Mouse (Mus musculus): ENCODE data around the gene Tmem151a. TPM values are rescaled to one million over a fixed set of nuclear protein-coding genes. Genes with fewer than 3 reads are reported as not detected.
"Not testable (repeated sequence)": the region's sequence is repeated elsewhere in the genome, so short reads cannot be mapped to it uniquely, and the experiment has no call there.

Tmem151a gene
- polyA plus RNA-seq, 1 experiment, result 10.1 TPM

DNA sequence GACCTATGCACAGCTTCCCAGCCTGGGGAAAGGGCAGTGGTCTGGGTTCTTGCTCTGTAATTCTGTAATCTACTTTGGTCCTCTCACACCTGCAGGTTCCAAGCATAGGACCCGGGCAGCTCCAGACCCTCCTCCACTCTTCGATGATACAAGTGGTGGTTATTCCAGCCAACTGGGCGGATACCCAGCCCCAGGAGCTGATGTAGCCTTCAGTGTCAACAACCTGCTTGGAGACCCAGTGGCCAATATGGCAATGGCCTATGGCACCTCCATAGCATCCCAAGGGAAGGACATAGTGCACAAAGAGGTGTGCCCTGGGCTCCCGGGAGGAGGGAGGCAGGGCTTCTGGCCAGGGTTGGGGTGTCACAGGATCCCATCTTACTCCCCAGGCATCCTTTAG lies 4.0 kb upstream of the Tmem151a start:
- H3K36me3 ChIP-seq (ENCODE audit: control insufficient read depth, insufficient read depth), result no peaks in the 10 kb centered on the region
- H3ac ChIP-seq (ENCODE audit: control insufficient read depth, insufficient read length), result peak overlapping the region; percentile 44
- H3K27me3 ChIP-seq (ENCODE audit: control insufficient read depth, insufficient read depth, insufficient read length), result no peaks in the 10 kb centered on the region
- H3K4me2 ChIP-seq (ENCODE audit: low read depth), result peak overlapping the region; percentile 73
- no peak for TF ChIP-seq POLR2A (IDR thresholded peaks at IDR 0.05; ENCODE audit: insufficient read length, low read depth)
- no peak for TF ChIP-seq TCF12 (IDR thresholded peaks at IDR 0.05; ENCODE audit: insufficient read depth, poor library complexity, severe bottlenecking)
- no peak for TF ChIP-seq USF1 (IDR thresholded peaks at IDR 0.05; ENCODE audit: low read depth)
- no peak for TF ChIP-seq REST (IDR thresholded peaks at IDR 0.05; ENCODE audit: insufficient read depth, insufficient read length)
- TF ChIP-seq MYOD1 (IDR thresholded peaks at IDR 0.05; ENCODE audit: control insufficient read depth in 1 of 3, insufficient read length in 2 of 3, low read depth in 2 of 3), result no peak
- TF ChIP-seq E2F4 (IDR thresholded peaks at IDR 0.05; ENCODE audit: insufficient read depth), result no peak
- no peak for TF ChIP-seq CEBPB (IDR thresholded peaks at IDR 0.05; ENCODE audit: insufficient read depth, poor library complexity, severe bottlenecking)
- TF ChIP-seq SRF (IDR thresholded peaks at IDR 0.05; ENCODE audit: control insufficient read depth, insufficient read length, low read depth), result no peak
- TF ChIP-seq MYOG (IDR thresholded peaks at IDR 0.05; ENCODE audit: control insufficient read depth in 1 of 3, insufficient read depth in 1 of 3, insufficient read length in 2 of 3, low read depth in 2 of 3), result no peak
- no peak for TF ChIP-seq POLR2AphosphoS2 (IDR thresholded peaks at IDR 0.05; ENCODE audit: insufficient read length, low read depth)
- no peak for TF ChIP-seq MAX (IDR thresholded peaks at IDR 0.05; ENCODE audit: low read depth)
- TF ChIP-seq TCF3 (IDR thresholded peaks at IDR 0.05; ENCODE audit: insufficient read length, low read depth), result no peak
- no peaks in the 10 kb centered on the region for H3K79me2 ChIP-seq (ENCODE audit: control insufficient read depth, insufficient read depth)
- peak overlapping the region; percentile 60 for H3K4me3 ChIP-seq

DNA sequence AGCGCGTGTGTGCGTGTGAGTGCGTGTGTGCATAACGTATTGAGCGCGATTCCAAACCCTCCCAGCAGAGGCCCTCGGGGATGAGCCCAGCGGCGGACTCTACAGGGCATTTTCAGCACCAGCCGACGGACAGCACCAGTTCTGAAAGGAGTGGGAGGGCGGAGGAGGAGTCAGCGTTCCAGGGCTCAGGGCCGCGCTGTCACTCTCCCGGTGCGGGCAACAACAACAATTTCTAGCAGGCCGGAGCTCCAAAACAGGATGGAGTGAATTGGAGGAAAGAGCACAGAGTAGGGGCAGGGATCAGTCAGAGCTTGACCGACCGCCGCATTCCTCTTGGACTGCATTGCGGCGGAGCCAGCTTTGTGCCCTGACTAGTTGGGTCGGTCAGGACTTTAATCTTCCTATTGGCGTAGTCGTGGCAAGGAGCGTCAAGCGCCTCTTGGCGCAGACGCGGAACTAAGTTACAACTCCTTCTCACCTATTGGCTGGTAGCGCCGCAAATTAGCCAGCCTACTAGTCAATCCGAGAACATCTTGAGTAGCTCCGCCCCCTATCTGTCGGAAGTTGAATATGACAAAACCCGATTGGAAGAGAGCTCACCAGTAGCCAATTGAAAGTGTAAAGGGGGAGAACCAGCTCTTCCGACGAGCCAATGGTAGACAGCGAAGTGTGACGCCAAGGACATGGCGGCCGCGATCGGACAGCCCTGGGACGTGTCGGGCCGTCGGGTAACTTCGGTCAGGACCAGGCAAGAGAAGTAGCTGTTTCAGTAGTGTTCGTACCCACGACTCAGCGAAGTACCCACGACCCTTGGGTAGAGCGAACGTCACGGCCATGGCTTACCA lies 2.8 kb upstream of the Tmem151a start, which contains the start of gene Yif1a:
Yif1a (plus strand) TSS at position 655 of the 845 bp plus-strand sequence.
- Histone ChIP-seq H3K4me2 (ENCODE audit: low read depth) (peak within 1 kb of the TSS; percentile 77), H3K79me2 (ENCODE audit: control insufficient read depth, insufficient read depth) (no peaks in the 10 kb centered on the region), H3K4me3 (peak within 1 kb of the TSS; percentile 60), H3ac (ENCODE audit: control insufficient read depth, insufficient read length) (peak within 1 kb of the TSS; percentile 44), H3K36me3 (ENCODE audit: control insufficient read depth, insufficient read depth) (no peaks in the 10 kb centered on the region), H3K27me3 (ENCODE audit: control insufficient read depth, insufficient read depth, insufficient read length) (no peaks in the 10 kb centered on the region)
- TF ChIP-seq TCF3 (IDR thresholded peaks at IDR 0.05; ENCODE audit: insufficient read length, low read depth) (no peak), REST (IDR thresholded peaks at IDR 0.05; ENCODE audit: insufficient read depth, insufficient read length) (peak; percentile 88), MYOD1 (IDR thresholded peaks at IDR 0.05; ENCODE audit: control insufficient read depth in 1 of 3, insufficient read length in 2 of 3, low read depth in 2 of 3) (no peak), POLR2A (IDR thresholded peaks at IDR 0.05; ENCODE audit: insufficient read length, low read depth) (peak; percentile 91), TCF12 (IDR thresholded peaks at IDR 0.05; ENCODE audit: insufficient read depth, poor library complexity, severe bottlenecking) (no peak), MAX (IDR thresholded peaks at IDR 0.05; ENCODE audit: low read depth) (no peak), POLR2AphosphoS2 (IDR thresholded peaks at IDR 0.05; ENCODE audit: insufficient read length, low read depth) (peak; percentile 90), E2F4 (IDR thresholded peaks at IDR 0.05; ENCODE audit: insufficient read depth) (no peak), USF1 (IDR thresholded peaks at IDR 0.05; ENCODE audit: low read depth) (no peak), MYOG (IDR thresholded peaks at IDR 0.05; ENCODE audit: control insufficient read depth in 1 of 3, insufficient read depth in 1 of 3, insufficient read length in 2 of 3, low read depth in 2 of 3) (no peak), SRF (IDR thresholded peaks at IDR 0.05; ENCODE audit: control insufficient read depth, insufficient read length, low read depth) (no peak), CEBPB (IDR thresholded peaks at IDR 0.05; ENCODE audit: insufficient read depth, poor library complexity, severe bottlenecking) (no peak)

DNA sequence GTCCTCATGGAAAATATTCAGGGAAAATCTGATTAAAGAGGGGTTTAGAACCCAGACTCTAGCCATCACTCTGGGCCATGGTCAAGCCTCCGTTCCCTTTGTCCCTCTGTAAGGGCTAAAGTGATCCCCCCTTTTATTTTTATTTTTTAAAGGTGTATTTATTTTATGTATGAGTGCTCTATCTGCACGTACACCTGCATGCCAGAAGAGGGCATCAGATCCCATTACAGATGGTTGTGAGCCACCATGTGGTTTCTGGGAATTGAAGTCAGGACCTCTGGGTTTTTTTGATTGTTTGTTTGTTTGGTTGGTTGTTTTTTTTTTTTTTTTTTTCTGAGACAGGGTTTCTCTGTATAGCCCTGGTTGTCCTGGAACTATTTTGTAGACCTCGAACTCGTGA lies 1.2 kb upstream of the Tmem151a start:
- H3K4me3 ChIP-seq, result peak overlapping the region; percentile 53
- not testable (repeated sequence) for H3K27me3 ChIP-seq (ENCODE audit: control insufficient read depth, insufficient read depth, insufficient read length); H3K4me2 ChIP-seq (ENCODE audit: low read depth); H3K36me3 ChIP-seq (ENCODE audit: control insufficient read depth, insufficient read depth); H3ac ChIP-seq (ENCODE audit: control insufficient read depth, insufficient read length); H3K79me2 ChIP-seq (ENCODE audit: control insufficient read depth, insufficient read depth)

DNA sequence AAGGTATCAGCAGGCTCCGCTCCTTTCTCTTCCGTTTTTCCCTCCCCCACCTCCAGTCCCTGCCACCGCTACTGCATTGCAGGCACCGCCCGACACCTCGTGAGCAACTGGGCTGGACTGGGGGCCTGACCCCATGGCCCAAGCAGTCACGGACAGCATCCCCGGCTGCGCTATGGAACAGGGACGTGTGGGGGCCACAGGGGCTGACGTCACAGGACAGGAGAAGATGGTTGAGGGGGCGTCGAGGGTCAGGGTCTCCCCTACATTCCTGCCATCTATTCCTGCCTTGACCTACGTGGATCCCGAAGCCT lies 542 bp downstream of the Tmem151a start:
- no peaks in the 10 kb centered on the region for H3K36me3 ChIP-seq (ENCODE audit: control insufficient read depth, insufficient read depth)
- H3K4me2 ChIP-seq (ENCODE audit: low read depth), result peak overlapping the region; percentile 95
- no peaks in the 10 kb centered on the region for H3K79me2 ChIP-seq (ENCODE audit: control insufficient read depth, insufficient read depth)
- H3K4me3 ChIP-seq, result peak overlapping the region; percentile 53
- H3ac ChIP-seq (ENCODE audit: control insufficient read depth, insufficient read length), result peak overlapping the region; percentile 57
- H3K27me3 ChIP-seq (ENCODE audit: control insufficient read depth, insufficient read depth, insufficient read length), result no peaks in the 10 kb centered on the region
- TF ChIP-seq MYOG (IDR thresholded peaks at IDR 0.05; ENCODE audit: control insufficient read depth in 1 of 3, insufficient read depth in 1 of 3, insufficient read length in 2 of 3, low read depth in 2 of 3) (peak in 1 of 3 experiments; percentile 26), CEBPB (IDR thresholded peaks at IDR 0.05; ENCODE audit: insufficient read depth, poor library complexity, severe bottlenecking) (no peak), MYOD1 (IDR thresholded peaks at IDR 0.05; ENCODE audit: control insufficient read depth in 1 of 3, insufficient read length in 2 of 3, low read depth in 2 of 3) (peak in 1 of 3 experiments; percentile 0), POLR2A (IDR thresholded peaks at IDR 0.05; ENCODE audit: insufficient read length, low read depth) (peak; percentile 14)
